Mouse (Mus musculus) embryonic facial prominence, embryonic 11.5 days (tissue): ENCODE results near the gene Prss2. TPM values are rescaled to one million over a fixed set of nuclear protein-coding genes. Genes with fewer than 3 reads are reported as not detected.
"Not testable (repeated sequence)": the region's sequence is repeated elsewhere in the genome, so short reads cannot be mapped to it uniquely, and the experiment has no call there.

Experiments used
- ATAC-seq: fragments of 200-750 bp; cut with Nextera tagmentation; replicated peaks from 2 replicates; pipeline ENCODE4 v1.8.0; 2017; ENCODE audit warnings: low read depth; ENCODE audit not compliant: insufficient number of reproducible peaks, low FRiP score, low TSS enrichment
- DNase-seq: peaks from one replicate; pipeline ENCODE4 v3.0.0-alpha.2; 2015; ENCODE audit warnings: low spot score
- H3K27ac ChIP-seq: fragments of 300-500 bp; sonication (generic); replicated peaks from 2 replicates; pipeline ENCODE4 v1.5.1; 2014; ENCODE audit warnings: mild to moderate bottlenecking, low read depth, low read length, control low read depth
- H3K27me3 ChIP-seq: fragments of 300-500 bp; sonication (generic); 2 replicates; pipeline ENCODE4 v1.6.1; 2014; ENCODE audit warnings: mild to moderate bottlenecking, low read length, moderate library complexity, mixed read lengths; ENCODE audit not compliant: control insufficient read depth, insufficient read depth
- H3K36me3 ChIP-seq: fragments of 300-500 bp; sonication (generic); replicated peaks from 2 replicates; pipeline ENCODE4 v1.6.1; 2014; ENCODE audit warnings: low read depth, mild to moderate bottlenecking, low read length, moderate library complexity, mixed read lengths; ENCODE audit not compliant: control insufficient read depth, insufficient read depth
- H3K4me1 ChIP-seq: fragments of 300-500 bp; sonication (generic); 2 replicates; pipeline ENCODE4 v1.6.1; 2014; ENCODE audit warnings: low read length, mixed read lengths; ENCODE audit not compliant: control insufficient read depth, insufficient read depth
- H3K4me2 ChIP-seq: fragments of 300-500 bp; sonication (generic); 2 replicates; pipeline ENCODE4 v1.6.1; 2014; ENCODE audit warnings: low read depth, mild to moderate bottlenecking, control low read depth, low read length, moderate library complexity
- H3K4me3 ChIP-seq: fragments of 300-500 bp; sonication (generic); 2 replicates; pipeline ENCODE4 v1.5.1; 2014; ENCODE audit warnings: low read depth, low read length, control low read depth
- H3K9ac ChIP-seq: fragments of 300-500 bp; sonication (generic); replicated peaks from 2 replicates; pipeline ENCODE4 v1.6.1; 2014; ENCODE audit warnings: mild to moderate bottlenecking, control low read depth, low read length
- H3K9me3 ChIP-seq: fragments of 300-500 bp; sonication (generic); replicated peaks from 2 replicates; pipeline ENCODE4 v1.6.1; 2016; ENCODE audit warnings: mild to moderate bottlenecking, low read length, inconsistent platforms, mixed read lengths; ENCODE audit not compliant: control insufficient read depth
- WGBS: fragments of 180-500 bp; shearing (Covaris S2); extraction: QIAGEN DNeasy Blood & Tissue Kit; methylation state at CpG from one replicate; pipeline ENCODE4 v1.1.7; 2014; 5-methylcytosine and 5-hydroxymethylcytosine counted together
- polyA plus RNA-seq: library from polyadenylated mRNA; unstranded; fragments of >200 nt; fragmentation: Nextera tagmentation; extraction: Ambion mirVana; gene quantifications from 2 replicates; pipeline ENCODE4 v1.2.1, GENCODE M21; 2014

Gene Prss2
- not detected in 2 replicates for polyA plus RNA-seq

DNA sequence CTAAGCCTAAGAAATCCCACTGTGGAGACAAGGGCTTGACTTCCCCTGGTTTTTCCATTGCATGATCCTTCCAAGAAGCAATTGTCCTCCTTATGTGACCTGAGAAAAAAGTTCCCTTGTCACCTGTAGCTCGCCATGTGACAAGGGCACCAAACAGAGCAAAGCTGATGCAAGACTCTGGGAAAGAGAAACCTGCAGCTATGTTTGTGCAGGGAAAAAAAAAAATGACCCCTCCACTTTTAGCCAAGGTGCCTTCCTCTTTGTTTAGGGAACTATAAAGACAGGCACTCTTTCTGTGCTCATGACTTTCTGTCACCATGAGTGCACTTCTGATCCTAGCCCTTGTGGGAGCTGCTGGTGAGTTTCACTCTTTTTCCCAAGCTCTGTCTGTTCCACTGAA lies at the start of gene Prss2:
TSS of gene Prss2 (plus strand) at position 301 of the 400 bp plus-strand sequence.
- ATAC-seq (no peak), DNase-seq (no peak)
- Histone ChIP-seq H3K4me3 (no peak within 1 kb of the TSS), H3K36me3 (no peaks in the 10 kb centered on the region), H3K9ac (no peak within 1 kb of the TSS), H3K27me3 (no peaks in the 10 kb centered on the region), H3K27ac (no peak within 1 kb of the TSS), H3K4me2 (no peak within 1 kb of the TSS), H3K9me3 (no peaks in the 10 kb centered on the region), H3K4me1 (no peaks in the 10 kb centered on the region)
- WGBS = 88% methylated on average over 1 of the region's 1 CpGs

DNA sequence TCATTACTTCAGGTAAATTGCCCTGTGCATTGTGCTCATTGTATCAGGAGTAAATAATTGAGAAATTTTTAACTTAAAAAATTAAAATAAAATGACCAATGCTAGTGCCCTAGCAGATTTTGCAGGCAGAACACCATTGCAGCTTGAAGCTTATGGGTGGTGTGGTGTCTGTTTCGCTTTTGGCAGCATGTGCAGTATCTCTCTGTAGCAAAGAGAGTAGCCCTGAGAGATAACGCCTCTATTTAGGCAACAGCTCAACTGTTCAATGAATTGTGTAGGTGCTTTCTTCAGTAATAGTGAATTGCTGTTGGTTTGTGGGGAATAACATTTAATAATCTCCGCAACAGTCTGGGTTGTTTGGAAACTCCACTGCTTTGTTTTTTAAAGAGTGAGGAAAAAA lies 22.2 kb upstream of the Prss2 start:
- DNase-seq (no peak), ATAC-seq (no peak)
- 86% methylated on average over 3 of the region's 3 CpGs for WGBS
- H3K9ac ChIP-seq = no peak overlapping the region
- H3K4me1 ChIP-seq = no peaks in the 10 kb centered on the region
- no peak overlapping the region for H3K4me2 ChIP-seq
- H3K9me3 ChIP-seq = no peaks in the 10 kb centered on the region
- no peak overlapping the region for H3K4me3 ChIP-seq
- no peaks in the 10 kb centered on the region for H3K36me3 ChIP-seq
- H3K27me3 ChIP-seq = no peaks in the 10 kb centered on the region
- no peak overlapping the region for H3K27ac ChIP-seq

GRCm38 (mm10) chr6:41504915-41505314 lies 16.7 kb upstream of the Prss2 start:
- no peak overlapping the region for H3K4me2 ChIP-seq
- 88% methylated on average over 2 of the region's 2 CpGs for WGBS
- no peak overlapping the region for H3K27ac ChIP-seq
- ATAC-seq (no peak), DNase-seq (no peak)
- H3K27me3 ChIP-seq = no peaks in the 10 kb centered on the region
- H3K36me3 ChIP-seq = no peaks in the 10 kb centered on the region
- H3K9ac ChIP-seq = no peak overlapping the region
- no peak overlapping the region for H3K4me3 ChIP-seq
- H3K9me3 ChIP-seq = no peaks in the 10 kb centered on the region
- H3K4me1 ChIP-seq = no peaks in the 10 kb centered on the region

DNA sequence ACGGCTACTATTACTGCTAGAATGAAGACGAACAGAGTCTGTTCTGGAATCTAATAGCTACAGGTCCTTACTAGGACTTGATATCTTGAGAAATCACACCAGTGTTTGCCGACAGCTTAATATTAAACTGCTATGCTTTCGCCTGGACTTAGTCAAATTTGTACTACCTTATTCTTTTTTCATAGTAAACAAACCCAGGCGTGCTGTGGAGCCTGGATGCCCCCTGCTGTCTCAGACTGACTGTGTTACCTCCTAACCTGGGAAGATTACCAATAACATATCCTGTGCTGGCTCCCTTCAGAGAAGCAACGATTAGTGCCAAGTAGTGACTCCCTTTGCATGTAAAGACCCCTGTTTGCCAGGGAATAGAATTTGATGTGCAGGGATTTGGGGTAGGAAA lies 16.3 kb upstream of the Prss2 start:
- no peak overlapping the region for H3K27ac ChIP-seq
- H3K4me2 ChIP-seq = no peak overlapping the region
- 77% methylated on average over 6 of the region's 6 CpGs for WGBS
- H3K27me3 ChIP-seq = no peaks in the 10 kb centered on the region
- H3K9me3 ChIP-seq = no peaks in the 10 kb centered on the region
- ATAC-seq (no peak), DNase-seq (no peak)
- no peak overlapping the region for H3K4me3 ChIP-seq
- no peak overlapping the region for H3K9ac ChIP-seq
- H3K36me3 ChIP-seq = no peaks in the 10 kb centered on the region
- H3K4me1 ChIP-seq = no peaks in the 10 kb centered on the region

DNA sequence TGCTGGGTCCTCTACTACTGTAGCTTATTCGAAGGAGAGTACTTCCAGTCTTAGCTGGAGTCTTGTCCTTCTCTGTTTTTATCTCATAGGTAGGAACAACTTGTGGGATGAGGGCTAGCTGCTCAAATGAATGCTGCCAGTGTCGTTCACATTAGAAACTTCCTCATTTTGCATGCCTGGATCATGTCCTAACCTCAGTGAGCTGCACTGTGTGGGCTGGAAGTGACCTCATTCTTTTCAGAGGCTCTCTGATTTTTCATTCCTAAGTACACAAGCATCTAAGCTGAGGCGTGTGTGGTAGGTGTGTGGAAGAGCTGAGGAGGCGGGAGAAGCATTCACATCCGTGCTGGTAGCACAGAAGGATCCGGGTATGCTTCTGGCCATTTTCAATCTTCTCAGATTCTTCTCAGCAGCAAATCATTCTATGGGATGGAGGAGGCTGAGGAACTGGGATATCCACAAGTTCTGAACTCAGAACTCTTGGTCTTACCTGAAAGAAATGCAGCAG lies 3.5 kb upstream of the Prss2 start:
- DNase-seq (no peak), ATAC-seq (no peak)
- Histone ChIP-seq H3K27me3 (no peaks in the 10 kb centered on the region), H3K4me1 (no peaks in the 10 kb centered on the region), H3K27ac (no peak overlapping the region), H3K4me2 (no peak overlapping the region), H3K4me3 (no peak overlapping the region), H3K9me3 (no peaks in the 10 kb centered on the region), H3K9ac (no peak overlapping the region), H3K36me3 (no peaks in the 10 kb centered on the region)
- 74% methylated on average over 6 of the region's 6 CpGs for WGBS

GRCm38 (mm10) chr6:41526453-41526852 lies 4.9 kb downstream of the Prss2 start:
- no peak for ATAC-seq
- Histone ChIP-seq H3K4me1 (no peaks in the 10 kb centered on the region), H3K9me3 (no peaks in the 10 kb centered on the region), H3K27me3 (no peaks in the 10 kb centered on the region), H3K9ac (no peak overlapping the region), H3K27ac (no peak overlapping the region), H3K36me3 (no peaks in the 10 kb centered on the region), H3K4me2 (no peak overlapping the region), H3K4me3 (no peak overlapping the region)
- DNase-seq = no peak

GRCm38 (mm10) chr6:41527402-41527801 lies 5.8 kb downstream of the Prss2 start:
- WGBS = 86% methylated on average over 1 of the region's 1 CpGs
- Histone ChIP-seq H3K4me3 (no peak overlapping the region), H3K36me3 (no peaks in the 10 kb centered on the region), H3K9me3 (no peaks in the 10 kb centered on the region), H3K4me1 (no peaks in the 10 kb centered on the region), H3K4me2 (no peak overlapping the region), H3K27ac (no peak overlapping the region), H3K27me3 (no peaks in the 10 kb centered on the region), H3K9ac (no peak overlapping the region)
- no peak for DNase-seq
- ATAC-seq = no peak

GRCm38 (mm10) chr6:41529987-41530386 lies 8.4 kb downstream of the Prss2 start:
- H3K36me3 ChIP-seq, H3K4me2 ChIP-seq, H3K27ac ChIP-seq, H3K9ac ChIP-seq, H3K4me3 ChIP-seq, H3K27me3 ChIP-seq, ATAC-seq, H3K4me1 ChIP-seq, H3K9me3 ChIP-seq: not testable (repeated sequence)
- DNase-seq = peak; percentile 42
- WGBS = 0% methylated on average over 1 of the region's 2 CpGs
